Mouse (Mus musculus) right cerebral cortex, adult 2 months (tissue): Measurements from ENCODE around the gene Lats1.
"Not testable (repeated sequence)": the region's sequence is repeated elsewhere in the genome, so short reads cannot be mapped to it uniquely, and the experiment has no call there.

Source experiments
- DNase-seq, 2 experiments: peaks; one replicate each; pipeline ENCODE4 v3.0.0; 2021 to 2022; ENCODE audit warnings: low spot score in 2 of 2

Gene Lats1

DNA sequence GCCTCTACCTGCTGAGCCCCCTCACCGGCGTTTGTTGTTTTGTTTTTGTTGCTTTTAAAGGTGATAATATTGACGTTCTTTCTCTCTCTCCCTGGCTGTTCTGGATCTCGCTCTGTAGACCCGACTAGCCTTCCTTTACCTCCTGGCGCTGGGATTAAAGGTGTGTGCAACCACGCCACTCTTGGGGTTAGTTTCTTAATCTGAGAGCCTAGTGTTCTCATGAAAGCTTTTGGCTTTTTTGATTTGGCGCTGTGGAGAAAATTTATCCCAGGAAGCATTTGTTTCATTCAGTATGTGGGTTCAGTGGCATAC, 45.4 kb downstream of the Lats1 start:
- no peak for DNase-seq

DNA sequence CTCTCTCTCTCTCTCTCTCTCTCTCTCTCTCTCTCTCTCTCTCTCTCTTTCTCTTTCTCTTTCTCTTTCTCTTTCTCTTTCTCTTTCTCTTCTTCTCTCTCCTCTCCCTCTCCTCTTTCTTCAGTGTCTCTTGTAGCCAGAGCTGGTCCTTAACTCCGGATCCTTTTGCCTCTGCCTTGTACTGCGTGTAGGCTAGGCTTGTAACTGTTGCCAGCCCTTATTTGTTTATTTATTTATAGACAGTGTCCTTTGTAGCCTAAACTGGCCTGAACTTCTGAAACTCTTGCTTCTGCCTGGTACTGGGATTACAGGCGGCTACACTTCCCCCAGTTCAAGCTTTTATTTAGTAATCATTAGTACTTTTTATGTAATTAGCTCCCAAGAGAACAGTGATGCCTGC, 46.0 kb downstream of the Lats1 start:
- DNase-seq: no peak

DNA sequence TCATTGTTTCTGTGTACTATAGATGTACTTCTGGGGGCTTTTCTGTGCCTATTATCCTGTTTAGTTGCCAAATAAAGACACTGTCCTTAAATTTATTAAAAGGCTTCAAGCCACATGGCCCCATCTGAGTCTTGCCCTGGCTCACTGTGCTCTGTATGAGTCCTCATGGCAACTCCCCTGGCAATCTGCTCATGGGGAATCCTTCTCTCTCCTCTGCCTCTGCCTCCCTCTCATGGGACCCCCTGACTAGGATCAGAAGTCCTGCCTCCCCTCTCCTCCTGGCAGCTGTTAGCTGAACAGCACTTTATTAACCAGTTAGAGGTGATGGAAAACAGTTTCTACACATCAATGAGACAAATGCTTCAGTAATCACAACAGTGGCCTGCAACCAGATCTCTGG, 50.6 kb downstream of the Lats1 start:
- DNase-seq: no peak

DNA sequence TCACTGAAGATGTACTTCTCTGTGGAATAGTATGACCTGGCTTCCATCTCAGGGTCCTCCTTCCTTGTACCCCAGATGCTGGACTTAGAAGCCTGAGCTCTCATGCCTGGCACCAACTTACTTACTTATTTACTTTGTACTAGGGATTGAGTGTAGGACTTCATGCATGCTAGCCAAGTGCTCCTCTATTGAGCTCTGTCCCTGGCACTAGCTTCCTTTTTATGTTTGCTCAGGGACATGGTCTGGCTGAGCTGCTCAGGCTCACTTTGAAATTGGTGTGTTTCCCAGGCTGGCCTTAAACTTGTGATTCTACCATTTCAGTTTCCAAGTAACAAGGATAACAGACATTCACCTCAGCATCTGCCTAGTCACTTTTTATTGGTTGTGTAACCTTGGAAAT, 56.1 kb downstream of the Lats1 start:
- DNase-seq: no peak

DNA sequence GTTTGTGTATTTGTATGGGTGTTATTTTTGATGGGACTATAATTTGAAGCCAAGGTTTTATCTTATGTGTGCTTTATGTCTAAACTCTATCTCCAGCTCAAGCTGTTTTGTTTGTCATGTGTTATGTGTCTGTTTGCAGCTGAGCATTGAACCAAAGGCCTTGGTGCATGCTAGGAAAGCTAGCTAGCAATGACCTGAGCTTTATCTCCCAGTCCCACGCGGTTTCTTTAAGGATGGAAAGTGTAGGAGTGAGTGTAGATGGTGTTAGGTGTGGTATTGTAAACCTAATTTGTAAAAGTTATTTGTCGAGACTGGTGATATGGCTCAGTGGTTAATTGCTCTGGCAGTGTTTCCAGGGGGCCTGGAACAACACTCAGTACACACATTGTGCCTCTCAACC, 56.9 kb downstream of the Lats1 start:
- DNase-seq: no peak

DNA sequence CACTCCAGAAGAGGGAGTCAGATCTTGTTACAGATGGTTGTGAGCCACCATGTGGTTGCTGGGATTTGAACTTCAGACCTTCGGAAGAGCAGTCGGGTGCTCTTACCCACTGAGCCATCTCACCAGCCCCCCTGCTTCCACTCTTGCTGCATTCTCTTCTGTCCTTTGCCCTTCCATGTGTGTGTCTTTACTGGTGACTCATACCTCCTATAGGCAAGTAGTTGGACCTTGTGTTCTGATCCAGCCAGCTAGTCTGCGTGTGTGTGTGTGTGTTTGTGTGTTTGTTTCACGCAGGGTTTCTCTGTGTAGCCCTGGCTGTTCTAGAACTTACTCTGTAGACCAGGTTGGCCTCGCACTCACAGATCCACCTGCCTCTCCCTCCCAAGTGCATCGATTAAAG, 64.5 kb downstream of the Lats1 start:
- DNase-seq: not testable (repeated sequence)

DNA sequence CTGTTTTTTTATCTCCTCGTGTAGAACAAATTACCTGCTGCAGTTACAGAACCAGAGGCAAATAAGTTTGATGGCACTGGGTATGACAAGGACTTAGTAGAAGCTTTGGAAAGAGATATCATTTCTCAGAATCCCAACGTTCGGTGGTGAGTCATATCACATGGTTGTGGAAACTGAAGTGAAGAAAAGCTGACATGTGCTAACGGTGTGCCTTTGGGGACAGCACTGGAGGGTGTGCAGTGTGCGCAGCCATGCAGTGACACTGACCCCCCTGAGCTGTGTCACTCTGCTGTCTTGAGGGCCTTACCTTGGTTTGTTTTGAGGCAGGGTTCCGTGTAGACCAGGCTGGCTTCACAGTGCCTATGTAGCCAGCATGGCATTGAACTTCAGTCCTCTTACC, 67.7 kb downstream of the Lats1 start:
- no peak for DNase-seq

DNA sequence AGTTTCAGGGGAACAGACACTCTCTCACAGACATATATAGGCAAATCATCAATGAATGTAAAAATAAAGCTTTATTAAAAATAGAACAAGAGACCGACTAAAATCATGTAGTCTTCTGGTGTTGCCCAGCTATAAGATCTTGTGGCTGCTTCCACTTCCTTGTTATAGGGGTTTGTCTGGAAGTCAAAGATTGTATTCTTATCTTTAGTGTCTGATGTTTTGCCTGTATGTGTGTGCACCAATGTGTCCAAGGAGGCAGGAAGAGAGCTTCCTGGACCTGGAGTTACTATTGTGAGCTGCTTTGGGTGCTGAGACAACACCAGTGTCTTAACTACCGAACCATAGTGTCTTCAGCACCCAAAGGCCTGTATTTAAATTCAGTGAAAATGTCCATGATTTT, 76.5 kb downstream of the Lats1 start:
- no peak for DNase-seq
